Mouse (Mus musculus): ENCODE data around the gene Ralbp1. TPM values are rescaled to one million over a fixed set of nuclear protein-coding genes. Genes with fewer than 3 reads are reported as not detected.

Ralbp1 gene
- total and polyA plus RNA-seq, 2 experiments from 2014 or later, result 40.7 to 47.7 TPM

GRCm38 (mm10) chr17:65839541-65840256 is 45.9 kb downstream of the Ralbp1 start:
- Histone ChIP-seq H3K9ac (no peak overlapping the region), H3K4me3 (ENCODE audit: low read depth, low read length) (no peak overlapping the region), H3K4me2 (ENCODE audit: low read depth) (no peak overlapping the region), H3K36me3 (ENCODE audit: insufficient read depth) (peaks cover 82% of the 10 kb centered on the region), H3K27ac (ENCODE audit: low read depth, low read length) (no peak overlapping the region), H3K9me3 (ENCODE audit: low read length) (no peaks in the 10 kb centered on the region), H3K4me1 (ENCODE audit: insufficient read depth) (no peaks in the 10 kb centered on the region), H3K27me3 (ENCODE audit: insufficient read depth, low read length) (no peaks in the 10 kb centered on the region)
- DNase-seq (no peak), ATAC-seq (no peak)
- no peak for TF ChIP-seq CTCF (IDR thresholded peaks at IDR 0.05; ENCODE audit: low read depth)
- 76% methylated on average over 7 of the region's 7 CpGs for WGBS

- DNase-seq, result no peak
- no peak overlapping the region for H3K9ac ChIP-seq
- no peak overlapping the region for H3K27ac ChIP-seq (ENCODE audit: low read depth, low read length)
- H3K4me2 ChIP-seq (ENCODE audit: low read depth), result no peak overlapping the region
- H3K9me3 ChIP-seq (ENCODE audit: low read length), result no peaks in the 10 kb centered on the region
- WGBS, result 93% methylated on average over 3 of the region's 3 CpGs
- no peak for TF ChIP-seq CTCF (IDR thresholded peaks at IDR 0.05; ENCODE audit: low read depth)
- no peaks in the 10 kb centered on the region for H3K4me1 ChIP-seq (ENCODE audit: insufficient read depth)
- no peak for ATAC-seq
- peaks cover 86% of the 10 kb centered on the region for H3K36me3 ChIP-seq (ENCODE audit: insufficient read depth)
- no peaks in the 10 kb centered on the region for H3K27me3 ChIP-seq (ENCODE audit: insufficient read depth, low read length)
- no peak overlapping the region for H3K4me3 ChIP-seq (ENCODE audit: low read depth, low read length)
These were observed 48.9 kb downstream of the Ralbp1 start for GRCm38 (mm10) chr17:65836746-65837145.

- H3K4me1 ChIP-seq (ENCODE audit: insufficient read depth), result no peaks in the 10 kb centered on the region
- no peak for TF ChIP-seq CTCF (IDR thresholded peaks at IDR 0.05; ENCODE audit: low read depth)
- DNase-seq (no peak), ATAC-seq (no peak)
- H3K27ac ChIP-seq (ENCODE audit: low read depth, low read length), result no peak overlapping the region
- H3K36me3 ChIP-seq (ENCODE audit: insufficient read depth), result peaks cover 73% of the 10 kb centered on the region
- WGBS, result 91% methylated on average over 3 of the region's 3 CpGs
- no peaks in the 10 kb centered on the region for H3K27me3 ChIP-seq (ENCODE audit: insufficient read depth, low read length)
- no peak overlapping the region for H3K4me3 ChIP-seq (ENCODE audit: low read depth, low read length)
- no peak overlapping the region for H3K9ac ChIP-seq
- H3K9me3 ChIP-seq (ENCODE audit: low read length), result no peaks in the 10 kb centered on the region
- no peak overlapping the region for H3K4me2 ChIP-seq (ENCODE audit: low read depth)
These were observed 51.7 kb downstream of the Ralbp1 start for GRCm38 (mm10) chr17:65833891-65834290.

DNA sequence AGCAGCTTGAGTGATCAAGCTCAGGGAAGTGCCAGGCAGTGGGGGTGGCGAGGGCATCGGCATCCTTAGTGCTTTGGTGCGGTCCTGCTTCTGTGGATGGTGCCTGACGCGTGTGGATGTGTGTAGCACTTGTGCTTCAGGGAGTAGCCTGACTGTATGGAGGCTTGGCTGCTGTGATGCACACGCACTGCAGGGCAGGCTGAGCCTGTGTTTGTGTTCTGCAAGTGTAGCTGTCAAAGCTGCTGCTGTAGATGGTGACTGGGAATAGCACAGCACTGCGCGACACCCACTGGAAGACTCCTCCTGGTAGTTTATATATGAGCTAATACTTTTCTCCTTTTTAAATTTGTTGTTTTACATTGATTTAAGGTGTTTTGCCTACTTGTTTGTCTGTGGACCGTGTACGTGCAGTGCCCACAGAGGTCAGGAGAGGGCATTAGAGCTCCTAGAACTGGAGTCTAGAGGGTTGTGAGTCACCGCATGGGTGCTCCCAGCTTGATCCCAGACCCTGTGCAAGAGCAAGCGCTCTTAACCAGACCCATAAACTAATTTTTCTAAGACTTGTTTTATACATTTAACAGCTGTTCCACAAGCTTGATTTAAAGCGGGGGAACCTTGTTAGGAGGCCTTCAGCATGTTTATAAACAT is 55.3 kb downstream of the Ralbp1 start:
- WGBS, result 93% methylated on average over 13 of the region's 13 CpGs
- Histone ChIP-seq H3K27me3 (ENCODE audit: insufficient read depth, low read length) (no peaks in the 10 kb centered on the region), H3K4me1 (ENCODE audit: insufficient read depth) (no peaks in the 10 kb centered on the region), H3K36me3 (ENCODE audit: insufficient read depth) (peaks cover 41% of the 10 kb centered on the region), H3K9ac (no peak overlapping the region), H3K4me2 (ENCODE audit: low read depth) (no peak overlapping the region), H3K9me3 (ENCODE audit: low read length) (no peaks in the 10 kb centered on the region), H3K27ac (ENCODE audit: low read depth, low read length) (no peak overlapping the region), H3K4me3 (ENCODE audit: low read depth, low read length) (no peak overlapping the region)
- ATAC-seq, result no peak
- DNase-seq, result no peak
- TF ChIP-seq CTCF (IDR thresholded peaks at IDR 0.05; ENCODE audit: low read depth), result no peak

DNA sequence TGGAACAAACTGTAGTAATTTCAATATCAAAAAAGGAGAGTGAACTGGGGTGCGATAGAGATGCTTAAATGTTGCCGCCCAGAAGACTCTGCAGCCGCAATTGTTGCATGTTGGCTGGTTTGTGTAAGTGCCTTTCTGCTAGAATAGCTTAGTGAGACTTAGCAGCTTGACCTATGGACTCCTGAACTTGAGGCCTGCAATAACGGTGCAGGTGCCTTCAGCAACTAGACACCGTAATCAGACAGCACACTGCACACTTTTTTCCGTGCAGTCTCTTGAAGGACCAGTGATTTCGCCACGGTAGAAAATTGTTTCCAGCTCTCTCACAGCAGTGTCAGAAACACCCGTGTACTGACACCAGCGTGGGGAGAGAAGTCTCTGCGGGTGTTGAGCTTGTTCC is 56.6 kb downstream of the Ralbp1 start:
- Histone ChIP-seq H3K9me3 (ENCODE audit: low read length) (no peaks in the 10 kb centered on the region), H3K36me3 (ENCODE audit: insufficient read depth) (peaks cover 42% of the 10 kb centered on the region), H3K4me1 (ENCODE audit: insufficient read depth) (no peaks in the 10 kb centered on the region), H3K27me3 (ENCODE audit: insufficient read depth, low read length) (no peaks in the 10 kb centered on the region), H3K4me3 (ENCODE audit: low read depth, low read length) (no peak overlapping the region), H3K4me2 (ENCODE audit: low read depth) (no peak overlapping the region), H3K27ac (ENCODE audit: low read depth, low read length) (no peak overlapping the region), H3K9ac (no peak overlapping the region)
- no peak for TF ChIP-seq CTCF (IDR thresholded peaks at IDR 0.05; ENCODE audit: low read depth)
- 89% methylated on average over 11 of the region's 11 CpGs for WGBS
- ATAC-seq (no peak), DNase-seq (no peak)

DNA sequence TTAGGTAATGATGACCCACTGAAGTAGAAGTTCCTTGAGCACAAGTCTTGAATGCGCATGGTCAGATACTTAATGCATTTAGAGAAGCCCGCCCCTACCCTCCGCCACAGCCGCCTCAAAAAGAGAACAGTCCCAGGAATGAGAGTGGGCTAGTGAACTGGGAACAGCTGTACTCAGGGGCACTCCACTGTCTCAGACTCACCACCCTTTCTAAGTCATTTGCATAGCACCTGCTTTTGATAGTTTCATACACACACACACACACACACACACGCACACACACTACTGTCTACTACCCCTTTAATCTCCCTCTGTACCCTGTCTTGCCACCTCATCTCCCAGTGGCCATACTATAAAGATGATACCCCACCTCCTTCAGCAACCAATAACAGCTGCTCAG is 57.7 kb downstream of the Ralbp1 start:
- ATAC-seq (no peak), DNase-seq (no peak)
- no peak overlapping the region for H3K9ac ChIP-seq
- TF ChIP-seq CTCF (IDR thresholded peaks at IDR 0.05; ENCODE audit: low read depth), result no peak
- no peak overlapping the region for H3K4me3 ChIP-seq (ENCODE audit: low read depth, low read length)
- no peaks in the 10 kb centered on the region for H3K4me1 ChIP-seq (ENCODE audit: insufficient read depth)
- no peak overlapping the region for H3K4me2 ChIP-seq (ENCODE audit: low read depth)
- peaks cover 35% of the 10 kb centered on the region for H3K36me3 ChIP-seq (ENCODE audit: insufficient read depth)
- no peak overlapping the region for H3K27ac ChIP-seq (ENCODE audit: low read depth, low read length)
- no peaks in the 10 kb centered on the region for H3K9me3 ChIP-seq (ENCODE audit: low read length)
- WGBS, result 79% methylated on average over 5 of the region's 5 CpGs
- no peaks in the 10 kb centered on the region for H3K27me3 ChIP-seq (ENCODE audit: insufficient read depth, low read length)

GRCm38 (mm10) chr17:65827119-65827840 is 58.3 kb downstream of the Ralbp1 start:
- ATAC-seq (no peak), DNase-seq (no peak)
- Histone ChIP-seq H3K4me1 (ENCODE audit: insufficient read depth) (no peaks in the 10 kb centered on the region), H3K27ac (ENCODE audit: low read depth, low read length) (no peak overlapping the region), H3K27me3 (ENCODE audit: insufficient read depth, low read length) (no peaks in the 10 kb centered on the region), H3K36me3 (ENCODE audit: insufficient read depth) (peaks cover 31% of the 10 kb centered on the region), H3K4me2 (ENCODE audit: low read depth) (no peak overlapping the region), H3K9ac (no peak overlapping the region), H3K9me3 (ENCODE audit: low read length) (no peaks in the 10 kb centered on the region), H3K4me3 (ENCODE audit: low read depth, low read length) (no peak overlapping the region)
- TF ChIP-seq CTCF (IDR thresholded peaks at IDR 0.05; ENCODE audit: low read depth), result no peak
- WGBS, result 51% methylated on average over 16 of the region's 16 CpGs
